ENCODE assay signal across 30 mouse cellular contexts in the genomic region with DNA sequence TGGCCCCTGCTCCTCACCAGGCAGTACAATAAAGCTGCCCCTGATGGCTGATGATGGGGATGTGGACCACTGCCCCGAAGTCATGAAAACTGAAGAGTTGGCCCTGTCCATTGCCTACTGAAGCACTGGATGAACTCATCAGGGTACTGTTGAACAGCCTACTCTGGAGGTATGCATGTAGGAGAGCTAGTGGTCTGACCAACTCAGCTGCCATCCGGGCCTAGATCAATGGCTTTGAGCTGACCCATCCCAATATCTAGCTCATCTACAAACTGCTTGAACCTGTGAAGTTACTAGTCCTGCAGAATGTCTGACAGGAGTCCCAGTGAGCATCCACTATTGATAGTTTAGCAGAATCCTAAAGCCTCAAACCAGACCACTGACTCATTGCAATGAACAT.
"Had no signal": no experiment of that assay in that cellular context is flagged by ENCODE, and none has a peak within 500 bp of the region (broad histone marks: within the 10 kb centered on the region; RNA-seq: fewer than 3 reads in every experiment).

No protein-coding gene starts in this region.

- H3K27me3 ChIP-seq: limb, embryonic 12.5 days; limb, embryonic 13.5 days; limb, embryonic 15.5 days; liver, embryonic 12.5 days; liver, embryonic 13.5 days; liver, embryonic 15.5 days; lung, embryonic 15.5 days; megakaryocyte, embryonic 14.5 days; midbrain, embryonic 12.5 days; midbrain, embryonic 13.5 days; midbrain, embryonic 15.5 days; neural tube, embryonic 12.5 days had no signal

- H3K4me3 ChIP-seq: left cerebral cortex, adult 2 months; limb, embryonic 12.5 days; limb, embryonic 13.5 days; limb, embryonic 15.5 days; liver, embryonic 12.5 days; liver, embryonic 13.5 days; liver, embryonic 15.5 days; lung, embryonic 15.5 days; megakaryocyte, embryonic 14.5 days; midbrain, embryonic 12.5 days; midbrain, embryonic 13.5 days; midbrain, embryonic 15.5 days; myocyte; neural tube, embryonic 12.5 days had no signal

- H3K9ac ChIP-seq: limb, embryonic 12.5 days; limb, embryonic 13.5 days; limb, embryonic 15.5 days; liver, embryonic 12.5 days; liver, embryonic 13.5 days; liver, embryonic 14.5 days; liver, embryonic 15.5 days; liver, postnatal 0 days; lung, embryonic 14.5 days; lung, embryonic 15.5 days; midbrain, embryonic 12.5 days; midbrain, embryonic 13.5 days; midbrain, embryonic 15.5 days; neural tube, embryonic 12.5 days had no signal

- ATAC-seq: liver, embryonic 12.5 days; liver, postnatal 0 days; lung, postnatal 0 days; midbrain, embryonic 13.5 days; midbrain, embryonic 15.5 days; midbrain, embryonic 16.5 days had no signal

- DNase-seq: left cerebral cortex, postnatal 4 days; liver; liver, embryonic 13.5 days; liver, postnatal 0 days; lung, adult 18-20 months; lung, adult 2 months; lung, embryonic 14.5 days; lung, postnatal 10 days; lung, postnatal 14 days; lung, postnatal 36 days; lung, postnatal 4 days; midbrain, embryonic 14.5 days had no signal

- H3K9me3 ChIP-seq: limb, embryonic 12.5 days; limb, embryonic 13.5 days; limb, embryonic 15.5 days; liver, embryonic 12.5 days; liver, embryonic 13.5 days; liver, embryonic 15.5 days; lung, embryonic 15.5 days; midbrain, embryonic 12.5 days; midbrain, embryonic 13.5 days; midbrain, embryonic 15.5 days; neural tube, embryonic 12.5 days had no signal

- H3K4me1 ChIP-seq: limb, embryonic 12.5 days; limb, embryonic 13.5 days; limb, embryonic 15.5 days; liver, embryonic 12.5 days; liver, embryonic 13.5 days; liver, embryonic 15.5 days; lung, embryonic 15.5 days; megakaryocyte, embryonic 14.5 days; midbrain, embryonic 12.5 days; midbrain, embryonic 13.5 days; midbrain, embryonic 15.5 days; neural tube, embryonic 12.5 days had no signal

- H3K27ac ChIP-seq: left cerebral cortex, adult 2 months; limb, embryonic 12.5 days; limb, embryonic 13.5 days; limb, embryonic 15.5 days; liver, embryonic 12.5 days; liver, embryonic 13.5 days; liver, embryonic 14.5 days; liver, embryonic 15.5 days; lung, embryonic 15.5 days; macrophage; midbrain, embryonic 12.5 days; midbrain, embryonic 13.5 days; midbrain, embryonic 15.5 days; neural tube, embryonic 12.5 days had no signal

- H3K36me3 ChIP-seq: limb, embryonic 12.5 days; limb, embryonic 13.5 days; limb, embryonic 15.5 days; liver, embryonic 12.5 days; liver, embryonic 13.5 days; liver, embryonic 15.5 days; lung, embryonic 15.5 days; midbrain, embryonic 12.5 days; midbrain, embryonic 13.5 days; midbrain, embryonic 15.5 days; neural tube, embryonic 12.5 days had no signal

- H3K4me2 ChIP-seq: limb, embryonic 12.5 days; limb, embryonic 13.5 days; limb, embryonic 15.5 days; liver, embryonic 11.5 days; liver, embryonic 12.5 days; liver, embryonic 13.5 days; liver, embryonic 15.5 days; lung, embryonic 14.5 days; lung, embryonic 15.5 days; midbrain, embryonic 12.5 days; midbrain, embryonic 13.5 days; midbrain, embryonic 15.5 days; neural tube, embryonic 12.5 days had no signal
